Mouse (Mus musculus) MEL (cell line): ENCODE results near the gene Trf. TPM values are rescaled to one million over a fixed set of nuclear protein-coding genes. Genes with fewer than 3 reads are reported as not detected.
A peak's percentile ranks its signal among the peaks of the same experiment; 100 is the strongest.

Source experiments
- DNase-seq: peaks from one replicate; pipeline ENCODE4 v3.0.0; 2011; ENCODE audit warnings: low read depth, low spot score
- H3K27ac ChIP-seq: 2 replicates; pipeline ENCODE4 v1.5.1; 2012; ENCODE audit warnings: low read depth, mild to moderate bottlenecking, control low read depth, low read length, moderate library complexity; ENCODE audit not compliant: control insufficient read depth
- H3K27me3 ChIP-seq, 2 experiments: fragments of 150-350 bp in 1 of 2; sonication (generic) in 1 of 2; 2 replicates each; pipeline ENCODE4 v1.6.1; 2012; ENCODE audit warnings: low read length in 2 of 2, mild to moderate bottlenecking in 2 of 2, improper control_type of control experiment in 1 of 2, moderate library complexity in 1 of 2; ENCODE audit not compliant: insufficient read depth in 2 of 2, control insufficient read depth in 1 of 2
- H3K36me3 ChIP-seq, 2 experiments: 2 replicates each; pipeline ENCODE4 v1.6.1; 2012 to 2014; ENCODE audit warnings: low read length in 2 of 2, improper control_type of control experiment in 1 of 2, inconsistent platforms in 1 of 2, mild to moderate bottlenecking in 1 of 2; ENCODE audit not compliant: insufficient read depth in 2 of 2, control insufficient read depth in 1 of 2
- H3K4me1 ChIP-seq, 2 experiments: fragments of 150-350 bp in 1 of 2; sonication (generic) in 1 of 2; 2 replicates each; pipeline ENCODE4 v1.6.1; 2012; ENCODE audit warnings: low read length in 2 of 2, improper control_type of control experiment in 1 of 2, mild to moderate bottlenecking in 1 of 2; ENCODE audit not compliant: insufficient read depth in 2 of 2, control insufficient read depth in 1 of 2
- H3K4me3 ChIP-seq, 2 experiments: fragments of 150-350 bp in 1 of 2; sonication (generic) in 1 of 2; 2 replicates each; pipeline ENCODE4 v1.5.1; 2012; ENCODE audit warnings: low read depth in 2 of 2, low read length in 2 of 2, mild to moderate bottlenecking in 2 of 2, moderate library complexity in 2 of 2, control low read depth in 1 of 2, improper control_type of control experiment in 1 of 2; ENCODE audit not compliant: control insufficient read depth in 1 of 2, insufficient read depth in 1 of 2
- H3K79me2 ChIP-seq: 2 replicates; pipeline ENCODE4 v1.6.1; 2012; ENCODE audit warnings: mild to moderate bottlenecking, low read length, moderate library complexity; ENCODE audit not compliant: control insufficient read depth, poor library complexity, insufficient read depth
- H3K9ac ChIP-seq: 2 replicates; pipeline ENCODE4 v1.6.1; 2012; ENCODE audit warnings: low read depth, mild to moderate bottlenecking, control low read depth, low read length, moderate library complexity; ENCODE audit not compliant: control insufficient read depth, poor library complexity, severe bottlenecking
- H3K9me3 ChIP-seq: fragments of 150-350 bp; sonication (generic); replicated peaks from 2 replicates; pipeline ENCODE4 v1.6.1; 2012; ENCODE audit warnings: mild to moderate bottlenecking, low read length, improper control_type of control experiment, moderate library complexity; ENCODE audit not compliant: insufficient read depth
- BHLHE40 ChIP-seq: IDR thresholded peaks from 2 replicates; pipeline ENCODE4 v1.6.1; 2012; ENCODE audit warnings: low read depth, mild to moderate bottlenecking, inconsistent platforms, low read length, improper control_type of control experiment, borderline replicate concordance
- CHD1 ChIP-seq: IDR thresholded peaks from 2 replicates; pipeline ENCODE4 v1.6.1; 2012; ENCODE audit warnings: low read depth, mild to moderate bottlenecking, inconsistent platforms, low read length, improper control_type of control experiment
- CTCF ChIP-seq, 3 experiments: IDR thresholded peaks in 2 of 3; conservative IDR thresholded peaks in 1 of 3; 2 replicates each; pipeline ENCODE4 v1.5.1; 2011 to 2012; ENCODE audit warnings: low read length in 3 of 3, low read depth in 2 of 3, mild to moderate bottlenecking in 2 of 3, improper control_type of control experiment in 1 of 3, inconsistent platforms in 1 of 3, mixed read lengths in 1 of 3, moderate library complexity in 1 of 3; ENCODE audit not compliant: control insufficient read depth in 1 of 3, insufficient read depth in 1 of 3, poor library complexity in 1 of 3, severe bottlenecking in 1 of 3
- ETS1 ChIP-seq: IDR thresholded peaks from 2 replicates; pipeline ENCODE4 v1.6.1; 2012; ENCODE audit warnings: low read depth, mild to moderate bottlenecking, inconsistent platforms, low read length, improper control_type of control experiment, moderate library complexity
- GABPA ChIP-seq: IDR thresholded peaks from 2 replicates; pipeline ENCODE4 v1.6.1; 2012; ENCODE audit warnings: low read depth, mild to moderate bottlenecking, inconsistent platforms, low read length, improper control_type of control experiment, moderate library complexity
- JUND ChIP-seq: IDR thresholded peaks from 2 replicates; pipeline ENCODE4 v1.6.1; 2011; ENCODE audit warnings: low read depth, mild to moderate bottlenecking, improper control_type of control experiment, low read length
- MYC ChIP-seq: IDR thresholded peaks from 2 replicates; pipeline ENCODE4 v1.6.1; 2011; ENCODE audit warnings: low read depth, mild to moderate bottlenecking, low read length, improper control_type of control experiment, moderate library complexity
- NRF1 ChIP-seq: IDR thresholded peaks from 2 replicates; pipeline ENCODE4 v1.6.1; 2014; ENCODE audit warnings: low read depth, mild to moderate bottlenecking, inconsistent platforms, low read length, improper control_type of control experiment, moderate library complexity; ENCODE audit not compliant: poor library complexity, insufficient read depth, severe bottlenecking
- POLR2AphosphoS2 ChIP-seq: IDR thresholded peaks from 2 replicates; pipeline ENCODE4 v1.6.1; 2011; ENCODE audit warnings: low read length, improper control_type of control experiment
- RAD21 ChIP-seq: IDR thresholded peaks from 2 replicates; pipeline ENCODE4 v1.6.1; 2011; ENCODE audit warnings: mild to moderate bottlenecking, low read depth, low read length, improper control_type of control experiment
- SIN3A ChIP-seq: IDR thresholded peaks from 2 replicates; pipeline ENCODE4 v1.6.1; 2012; ENCODE audit warnings: low read length, improper control_type of control experiment, inconsistent platforms
- SMC3 ChIP-seq: IDR thresholded peaks from 2 replicates; pipeline ENCODE4 v1.6.1; 2011; ENCODE audit warnings: low read depth, low read length, improper control_type of control experiment
- TAL1 ChIP-seq: IDR thresholded peaks from 2 replicates; pipeline ENCODE4 v1.6.1; 2012; ENCODE audit warnings: mild to moderate bottlenecking, inconsistent platforms, low read length, moderate library complexity, mixed read lengths
- TBP ChIP-seq: IDR thresholded peaks from 2 replicates; pipeline ENCODE4 v1.8.0; 2011; ENCODE audit warnings: low read depth, low read length, improper control_type of control experiment
- USF1 ChIP-seq: IDR thresholded peaks from 2 replicates; pipeline ENCODE4 v1.6.1; 2014; ENCODE audit warnings: low read depth, mild to moderate bottlenecking, inconsistent platforms, low read length, improper control_type of control experiment, moderate library complexity
- ZC3H11A ChIP-seq: IDR thresholded peaks from 2 replicates; pipeline ENCODE4 v1.6.1; 2012; ENCODE audit warnings: low read depth, mild to moderate bottlenecking, inconsistent platforms, low read length, improper control_type of control experiment
- ZMIZ1 ChIP-seq: IDR thresholded peaks from 2 replicates; pipeline ENCODE4 v1.6.1; 2012; ENCODE audit warnings: low read depth, mild to moderate bottlenecking, inconsistent platforms, low read length, improper control_type of control experiment, moderate library complexity
- polyA plus RNA-seq, 2 experiments: library from polyadenylated mRNA; stranded (reverse) in 1 of 2; unstranded in 1 of 2; fragments of >175 nt in 1 of 2; fragments of >200 nt in 1 of 2; gene quantifications; 2 replicates each; pipeline versions ENCODE4 v1.2.1 to v1.2.4; 2012; ENCODE audit warnings: low replicate concordance in 2 of 2, low read depth in 1 of 2; ENCODE audit not compliant: insufficient read length in 2 of 2, insufficient read depth in 1 of 2, missing spikeins in 1 of 2
- total RNA-seq: library from RNA; depleted of rRNA; stranded (reverse); fragments of 300-350 nt; gene quantifications from 2 replicates; pipeline ENCODE4 v1.2.3, GENCODE M21; 2012

Trf gene
- total and polyA plus RNA-seq, 3 experiments = not detected

GRCm38 (mm10) chr9:103246526-103247168, 16.4 kb upstream of the Trf start:
- H3K36me3 ChIP-seq = no peaks in the 10 kb centered on the region
- no peak overlapping the region for H3K27ac ChIP-seq
- DNase-seq = peak; percentile 10
- TF ChIP-seq CTCF (IDR thresholded peaks at IDR 0.05 in 2 of 3, conservative IDR thresholded peaks at IDR 0.05 in 1 of 3; ENCODE audit: control insufficient read depth in 1 of 3, insufficient read depth in 1 of 3, low read depth in 2 of 3, low read length in 3 of 3, poor library complexity in 1 of 3, severe bottlenecking in 1 of 3) (peak in 1 of 3 experiments; percentile 9; a peak in 1 of 6 replicates), TBP (no peak), RAD21 (peak; percentile 9; the same call in 1 of the 2 replicates), SMC3 (peak; percentile 5; the same call in 1 of the 2 replicates)
- H3K9ac ChIP-seq = no peak overlapping the region
- H3K27me3 ChIP-seq = no peaks in the 10 kb centered on the region; a peak in 1 of 4 replicates
- no peaks in the 10 kb centered on the region for H3K4me1 ChIP-seq
- H3K79me2 ChIP-seq = no peaks in the 10 kb centered on the region
- no peak overlapping the region for H3K4me3 ChIP-seq
- no peaks in the 10 kb centered on the region for H3K9me3 ChIP-seq

GRCm38 (mm10) chr9:103243640-103244039, 13.4 kb upstream of the Trf start:
- Histone ChIP-seq H3K9ac (no peak overlapping the region), H3K36me3 (no peaks in the 10 kb centered on the region), H3K4me3 (no peak overlapping the region), H3K4me1 (no peaks in the 10 kb centered on the region), H3K27me3 (no peaks in the 10 kb centered on the region; a peak in 1 of 4 replicates), H3K9me3 (no peaks in the 10 kb centered on the region), H3K27ac (no peak overlapping the region), H3K79me2 (no peaks in the 10 kb centered on the region)
- TF ChIP-seq ZC3H11A = no peak
- no peak for TF ChIP-seq ETS1
- TF ChIP-seq BHLHE40 = no peak
- no peak for TF ChIP-seq CHD1
- TF ChIP-seq SIN3A = no peak
- TF ChIP-seq USF1 = no peak
- no peak for TF ChIP-seq TAL1
- TF ChIP-seq NRF1 = no peak
- TF ChIP-seq MYC = no peak
- no peak for TF ChIP-seq JUND
- TF ChIP-seq GABPA = no peak
- TF ChIP-seq ZMIZ1 = no peak
- TF ChIP-seq RAD21 = no peak
- TF ChIP-seq POLR2AphosphoS2 = no peak
- DNase-seq = no peak
